Mouse (Mus musculus) hindbrain, embryonic 15.5 days (tissue): ENCODE results near the gene Brox. TPM values are rescaled to one million over a fixed set of nuclear protein-coding genes. Genes with fewer than 3 reads are reported as not detected.

ENCODE experiments used
- ATAC-seq: fragments of 200-750 bp; cut with Nextera tagmentation; 2 replicates; pipeline ENCODE4 v1.8.0; 2017; ENCODE audit warnings: low read depth, moderate number of reproducible peaks, moderate TSS enrichment; ENCODE audit not compliant: low FRiP score
- H3K27ac ChIP-seq: fragments of 300-500 bp; sonication (generic); replicated peaks from 2 replicates; pipeline ENCODE4 v1.5.1; 2015; ENCODE audit warnings: mild to moderate bottlenecking, inconsistent platforms
- H3K27me3 ChIP-seq: fragments of 300-500 bp; sonication (generic); 2 replicates; pipeline ENCODE4 v1.6.1; 2015; ENCODE audit warnings: control low read depth, inconsistent platforms
- H3K36me3 ChIP-seq: fragments of 300-500 bp; sonication (generic); 2 replicates; pipeline ENCODE4 v1.6.1; 2015; ENCODE audit warnings: control low read depth, inconsistent platforms
- H3K4me1 ChIP-seq: fragments of 300-500 bp; sonication (generic); replicated peaks from 2 replicates; pipeline ENCODE4 v1.6.1; 2015; ENCODE audit warnings: control low read depth, inconsistent platforms
- H3K4me2 ChIP-seq: fragments of 300-500 bp; sonication (generic); 2 replicates; pipeline ENCODE4 v1.6.1; 2015; ENCODE audit warnings: moderate library complexity, mild to moderate bottlenecking, inconsistent platforms
- H3K4me3 ChIP-seq: fragments of 300-500 bp; sonication (generic); 2 replicates; pipeline ENCODE4 v1.5.1; 2015; ENCODE audit warnings: mild to moderate bottlenecking, inconsistent platforms
- H3K9ac ChIP-seq: fragments of 300-500 bp; sonication (generic); 2 replicates; pipeline ENCODE4 v1.6.1; 2015; ENCODE audit warnings: inconsistent platforms
- H3K9me3 ChIP-seq: fragments of 300-500 bp; sonication (generic); 2 replicates; pipeline ENCODE4 v1.6.1; 2016; ENCODE audit warnings: control low read depth, inconsistent platforms
- WGBS: fragments of 180-500 bp; shearing (Covaris S2); methylation state at CpG from one replicate; pipeline ENCODE4 v1.1.7; 2015; 5-methylcytosine and 5-hydroxymethylcytosine counted together
- polyA plus RNA-seq: library from polyadenylated mRNA; unstranded; fragments of >200 nt; fragmentation: Nextera tagmentation; extraction: Ambion mirVana; gene quantifications from 2 replicates; pipeline ENCODE4 v1.2.1, GENCODE M21; 2015

Brox gene
- polyA plus RNA-seq, 1 experiment from 2014 or later = 95.8 TPM

DNA sequence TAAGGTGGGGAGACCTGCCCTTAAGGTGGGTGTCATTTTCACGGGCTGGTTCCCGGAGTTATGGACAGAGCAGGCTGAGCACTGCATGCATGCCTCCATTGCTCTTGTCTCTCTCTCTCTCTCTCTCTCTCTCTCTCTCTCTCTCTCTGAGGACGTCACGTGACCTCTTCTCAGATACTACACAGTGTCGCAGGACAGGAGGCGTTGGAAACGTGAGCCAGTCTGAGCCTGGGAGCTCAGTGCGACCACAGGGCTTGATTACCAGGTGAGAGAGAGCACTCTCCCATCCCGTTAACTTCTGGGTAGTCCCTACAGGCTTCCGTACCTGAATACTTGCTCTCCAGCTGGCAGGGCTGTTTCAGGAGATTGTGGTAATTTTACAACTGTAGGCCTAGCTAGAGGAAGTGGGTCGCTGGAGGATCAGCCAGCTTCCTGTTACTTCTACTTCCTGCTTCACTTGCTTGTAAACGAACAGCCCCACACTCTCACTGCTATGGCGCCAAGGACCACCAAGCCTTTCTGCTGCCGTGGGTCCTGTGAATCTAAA is 31.1 kb downstream of the Brox start:
- H3K27ac ChIP-seq = no peak overlapping the region
- H3K36me3 ChIP-seq = no peaks in the 10 kb centered on the region
- H3K4me1 ChIP-seq = no peaks in the 10 kb centered on the region
- no peaks in the 10 kb centered on the region for H3K27me3 ChIP-seq
- no peaks in the 10 kb centered on the region for H3K9me3 ChIP-seq
- WGBS = 79% methylated on average over 14 of the region's 14 CpGs
- no peak overlapping the region for H3K4me2 ChIP-seq
- no peak for ATAC-seq
- H3K4me3 ChIP-seq = no peak overlapping the region
- no peak overlapping the region for H3K9ac ChIP-seq

- Histone ChIP-seq H3K9me3 (no peaks in the 10 kb centered on the region), H3K27ac (no peak overlapping the region), H3K9ac (no peak overlapping the region), H3K4me1 (no peaks in the 10 kb centered on the region), H3K4me2 (no peak overlapping the region), H3K36me3 (no peaks in the 10 kb centered on the region), H3K27me3 (no peaks in the 10 kb centered on the region), H3K4me3 (no peak overlapping the region)
- WGBS = 76% methylated on average over 13 of the region's 13 CpGs
- ATAC-seq = no peak
These were observed 32.7 kb downstream of the Brox start for GRCm38 (mm10) chr1:183264145-183265008.

- 28% methylated on average over 10 of the region's 10 CpGs for WGBS
- no peak overlapping the region for H3K9ac ChIP-seq
- no peak for ATAC-seq
These were observed 44.5 kb downstream of the Brox start for GRCm38 (mm10) chr1:183252574-183252973.

GRCm38 (mm10) chr1:183251818-183252217 is 45.3 kb downstream of the Brox start:
- no peaks in the 10 kb centered on the region for H3K9me3 ChIP-seq
- H3K4me2 ChIP-seq = no peak overlapping the region
- H3K9ac ChIP-seq = no peak overlapping the region
- peaks cover 8% of the 10 kb centered on the region for H3K4me1 ChIP-seq
- H3K27me3 ChIP-seq = no peaks in the 10 kb centered on the region
- H3K27ac ChIP-seq = no peak overlapping the region
- no peak overlapping the region for H3K4me3 ChIP-seq
- H3K36me3 ChIP-seq = no peaks in the 10 kb centered on the region
- WGBS = 79% methylated on average over 2 of the region's 2 CpGs
- ATAC-seq = no peak

More at GRCm38 (mm10) chr1:183252574-183252973, 44.5 kb downstream of the Brox start:
- Histone ChIP-seq H3K9me3 (no peaks in the 10 kb centered on the region), H3K36me3 (no peaks in the 10 kb centered on the region), H3K4me2 (no peak overlapping the region), H3K27ac (no peak overlapping the region), H3K4me1 (peaks cover 8% of the 10 kb centered on the region), H3K27me3 (no peaks in the 10 kb centered on the region), H3K4me3 (no peak overlapping the region)

- Histone ChIP-seq H3K27me3 (no peaks in the 10 kb centered on the region), H3K4me1 (peaks cover 8% of the 10 kb centered on the region), H3K27ac (no peak overlapping the region), H3K4me3 (no peak overlapping the region), H3K36me3 (no peaks in the 10 kb centered on the region), H3K4me2 (no peak overlapping the region), H3K9ac (no peak overlapping the region), H3K9me3 (no peaks in the 10 kb centered on the region)
- 54% methylated on average over 4 of the region's 4 CpGs for WGBS
- no peak for ATAC-seq
These were observed 46.5 kb downstream of the Brox start for GRCm38 (mm10) chr1:183250612-183251011.

DNA sequence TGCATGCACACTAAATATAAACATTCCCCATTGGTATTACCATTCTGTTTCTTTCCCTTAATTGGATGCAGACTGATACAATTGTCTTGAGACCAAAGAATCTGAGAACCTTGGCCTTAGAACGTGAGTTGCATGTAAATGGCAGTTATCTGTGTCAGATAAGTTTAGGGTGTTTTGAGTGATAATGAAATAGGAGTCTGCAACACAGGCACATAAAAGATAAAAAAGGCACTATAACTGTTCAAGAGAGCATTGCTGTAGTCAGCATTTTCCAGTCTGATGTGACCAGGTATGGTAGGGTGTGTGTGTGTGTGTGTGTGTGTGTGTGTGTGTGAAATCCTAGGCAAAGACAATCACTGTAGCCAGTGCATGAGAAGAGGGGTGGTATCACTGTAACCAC is 48.9 kb downstream of the Brox start:
- no peaks in the 10 kb centered on the region for H3K9me3 ChIP-seq
- H3K36me3 ChIP-seq = no peaks in the 10 kb centered on the region
- H3K9ac ChIP-seq = no peak overlapping the region
- H3K27me3 ChIP-seq = no peaks in the 10 kb centered on the region
- no peak overlapping the region for H3K4me3 ChIP-seq
- no peak for ATAC-seq
- H3K4me1 ChIP-seq = peaks cover 8% of the 10 kb centered on the region
- no peak overlapping the region for H3K27ac ChIP-seq
- H3K4me2 ChIP-seq = no peak overlapping the region
- WGBS = 52% methylated on average over 1 of the region's 1 CpGs

- no peaks in the 10 kb centered on the region for H3K27me3 ChIP-seq
- ATAC-seq = no peak
- H3K27ac ChIP-seq = no peak overlapping the region
- no peaks in the 10 kb centered on the region for H3K36me3 ChIP-seq
- H3K4me1 ChIP-seq = no peaks in the 10 kb centered on the region
- no peaks in the 10 kb centered on the region for H3K9me3 ChIP-seq
- no peak overlapping the region for H3K4me2 ChIP-seq
- WGBS = 73% methylated on average over 7 of the region's 7 CpGs
- no peak overlapping the region for H3K9ac ChIP-seq
- no peak overlapping the region for H3K4me3 ChIP-seq
These were observed 53.8 kb downstream of the Brox start for GRCm38 (mm10) chr1:183243293-183243692.

GRCm38 (mm10) chr1:183237901-183238300 is 59.2 kb downstream of the Brox start:
- H3K36me3 ChIP-seq = no peaks in the 10 kb centered on the region
- no peak overlapping the region for H3K4me2 ChIP-seq
- WGBS = 26% methylated on average over 2 of the region's 2 CpGs
- no peaks in the 10 kb centered on the region for H3K27me3 ChIP-seq
- H3K9ac ChIP-seq = no peak overlapping the region
- no peaks in the 10 kb centered on the region for H3K4me1 ChIP-seq
- no peaks in the 10 kb centered on the region for H3K9me3 ChIP-seq
- H3K27ac ChIP-seq = no peak overlapping the region
- ATAC-seq = no peak
- H3K4me3 ChIP-seq = no peak overlapping the region

GRCm38 (mm10) chr1:183236460-183236859 is 60.6 kb downstream of the Brox start:
- WGBS = 94% methylated on average over 5 of the region's 5 CpGs
- Histone ChIP-seq H3K4me1 (no peaks in the 10 kb centered on the region), H3K36me3 (no peaks in the 10 kb centered on the region), H3K27me3 (no peaks in the 10 kb centered on the region), H3K27ac (no peak overlapping the region), H3K4me3 (no peak overlapping the region), H3K4me2 (no peak overlapping the region), H3K9me3 (no peaks in the 10 kb centered on the region), H3K9ac (no peak overlapping the region)
- no peak for ATAC-seq

GRCm38 (mm10) chr1:183233679-183234174 is 63.3 kb downstream of the Brox start:
- no peak overlapping the region for H3K27ac ChIP-seq
- no peak overlapping the region for H3K4me3 ChIP-seq
- H3K4me2 ChIP-seq = no peak overlapping the region
- H3K27me3 ChIP-seq = no peaks in the 10 kb centered on the region
- WGBS = 72% methylated on average over 11 of the region's 11 CpGs
- no peaks in the 10 kb centered on the region for H3K36me3 ChIP-seq
- H3K9me3 ChIP-seq = no peaks in the 10 kb centered on the region
- H3K9ac ChIP-seq = no peak overlapping the region
- ATAC-seq = no peak
- no peaks in the 10 kb centered on the region for H3K4me1 ChIP-seq

DNA sequence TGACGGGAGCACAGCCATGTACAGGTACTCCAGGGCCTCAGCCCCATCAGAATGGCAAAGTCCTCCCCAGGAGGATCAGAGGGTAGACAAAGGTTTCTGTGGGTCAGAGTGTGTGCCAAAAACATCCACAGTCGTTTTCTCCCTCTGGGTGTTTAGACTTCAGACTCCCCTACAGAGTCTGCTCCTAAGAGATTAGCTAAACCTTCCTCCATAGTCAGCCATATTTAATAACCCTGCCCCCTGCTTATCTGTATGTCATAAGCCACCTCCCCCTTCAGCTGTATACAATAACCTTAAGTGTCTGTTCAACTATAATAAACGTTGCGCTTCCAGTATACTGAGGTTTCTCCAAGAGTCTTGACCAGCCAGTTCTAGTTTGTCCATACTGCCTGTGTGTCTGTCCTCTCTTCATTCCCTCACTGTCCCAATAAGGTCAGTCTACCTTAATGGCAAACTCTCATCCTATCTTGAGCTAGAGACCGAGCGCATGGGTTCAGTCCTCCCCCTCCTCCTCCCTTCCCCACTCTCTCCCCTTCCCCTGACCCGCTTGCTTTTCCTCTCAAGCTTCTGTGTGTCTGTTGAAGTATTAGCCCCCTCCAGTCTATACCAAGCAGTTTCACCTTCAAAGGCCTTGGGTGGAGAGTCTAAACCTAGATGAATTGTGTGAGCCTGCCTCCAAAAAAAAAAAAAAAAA is 63.9 kb downstream of the Brox start:
- Histone ChIP-seq H3K36me3 (no peaks in the 10 kb centered on the region), H3K27ac (no peak overlapping the region), H3K9me3 (no peaks in the 10 kb centered on the region), H3K27me3 (no peaks in the 10 kb centered on the region), H3K4me1 (no peaks in the 10 kb centered on the region), H3K4me3 (no peak overlapping the region), H3K4me2 (no peak overlapping the region), H3K9ac (no peak overlapping the region)
- 80% methylated on average over 7 of the region's 7 CpGs for WGBS
- no peak; the same call in 1 of the 2 replicates for ATAC-seq

DNA sequence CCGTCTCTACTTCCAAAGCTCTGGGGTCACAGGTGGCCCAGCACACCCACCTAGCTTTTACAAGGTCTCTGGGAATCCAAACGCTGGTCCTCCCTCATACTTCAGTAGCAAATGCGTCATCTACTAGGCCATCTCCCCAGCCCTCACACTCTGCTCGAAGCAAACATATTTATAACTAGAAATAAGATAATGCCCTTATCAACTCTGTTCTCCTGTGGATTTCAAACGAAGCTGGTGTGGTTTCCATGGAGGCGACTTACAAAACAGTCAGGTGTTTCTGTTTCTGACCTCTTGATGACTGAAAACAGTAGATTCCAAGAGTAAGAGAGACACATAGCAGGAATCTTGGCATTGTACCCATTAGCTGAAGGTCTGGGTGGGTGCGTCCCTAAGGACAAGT is 69.6 kb downstream of the Brox start:
- Histone ChIP-seq H3K4me2 (no peak overlapping the region), H3K4me1 (no peaks in the 10 kb centered on the region), H3K4me3 (no peak overlapping the region), H3K9ac (no peak overlapping the region), H3K36me3 (no peaks in the 10 kb centered on the region), H3K27me3 (no peaks in the 10 kb centered on the region), H3K9me3 (no peaks in the 10 kb centered on the region), H3K27ac (no peak overlapping the region)
- 83% methylated on average over 7 of the region's 7 CpGs for WGBS
- no peak for ATAC-seq
